Mouse (Mus musculus) neural tube, embryonic 15.5 days (tissue): ENCODE results near the gene Atf1. TPM values are rescaled to one million over a fixed set of nuclear protein-coding genes. Genes with fewer than 3 reads are reported as not detected.
"Not testable (repeated sequence)": the region's sequence is repeated elsewhere in the genome, so short reads cannot be mapped to it uniquely, and the experiment has no call there.

ENCODE experiments used
- ATAC-seq: fragments of 200-750 bp; cut with Nextera tagmentation; 2 replicates; pipeline ENCODE4 v1.8.0; 2017; ENCODE audit warnings: mild to moderate bottlenecking, moderate TSS enrichment, moderate library complexity; ENCODE audit not compliant: low FRiP score
- H3K27ac ChIP-seq: fragments of 300-500 bp; sonication (generic); replicated peaks from 2 replicates; pipeline ENCODE4 v1.5.1; 2015; ENCODE audit warnings: mild to moderate bottlenecking, inconsistent platforms
- H3K27me3 ChIP-seq: fragments of 300-500 bp; sonication (generic); replicated peaks from 2 replicates; pipeline ENCODE4 v1.6.1; 2015; ENCODE audit warnings: inconsistent platforms
- H3K36me3 ChIP-seq: fragments of 300-500 bp; sonication (generic); 2 replicates; pipeline ENCODE4 v1.6.1; 2015; ENCODE audit warnings: inconsistent platforms
- H3K4me1 ChIP-seq: fragments of 300-500 bp; sonication (generic); 2 replicates; pipeline ENCODE4 v1.6.1; 2015; ENCODE audit warnings: inconsistent platforms
- H3K4me2 ChIP-seq: fragments of 300-500 bp; sonication (generic); 2 replicates; pipeline ENCODE4 v1.6.1; 2015; ENCODE audit warnings: inconsistent platforms, mild to moderate bottlenecking, moderate library complexity
- H3K4me3 ChIP-seq: fragments of 300-500 bp; sonication (generic); replicated peaks from 2 replicates; pipeline ENCODE4 v1.5.1; 2015; ENCODE audit warnings: mild to moderate bottlenecking, inconsistent platforms
- H3K9ac ChIP-seq: fragments of 300-500 bp; sonication (generic); replicated peaks from 2 replicates; pipeline ENCODE4 v1.6.1; 2015; ENCODE audit warnings: mild to moderate bottlenecking, inconsistent platforms
- H3K9me3 ChIP-seq: fragments of 300-500 bp; sonication (generic); replicated peaks from 2 replicates; pipeline ENCODE4 v1.6.1; 2016; ENCODE audit warnings: inconsistent platforms
- WGBS: fragments of 180-500 bp; shearing (Covaris S2); methylation state at CpG from one replicate; pipeline ENCODE4 v1.1.7; 2015; ENCODE audit warnings: mixed read lengths; 5-methylcytosine and 5-hydroxymethylcytosine counted together
- polyA plus RNA-seq: library from polyadenylated mRNA; unstranded; fragments of >200 nt; fragmentation: Nextera tagmentation; extraction: Ambion mirVana; gene quantifications from 2 replicates; pipeline ENCODE4 v1.2.1, GENCODE M21; 2015

Gene Atf1
- polyA plus RNA-seq, 1 experiment from 2014 or later = 13.3 TPM

GRCm38 (mm10) chr15:100241780-100242179, 14.2 kb downstream of the Atf1 start:
- Histone ChIP-seq H3K4me3 (no peak overlapping the region), H3K4me1 (no peaks in the 10 kb centered on the region), H3K9me3 (no peaks in the 10 kb centered on the region), H3K27ac (no peak overlapping the region), H3K9ac (no peak overlapping the region), H3K36me3 (peaks cover 55% of the 10 kb centered on the region), H3K4me2 (no peak overlapping the region), H3K27me3 (no peaks in the 10 kb centered on the region)
- WGBS = 97% methylated on average over 6 of the region's 6 CpGs
- no peak for ATAC-seq

- no peak overlapping the region for H3K4me3 ChIP-seq
- no peak for ATAC-seq
- peaks cover 74% of the 10 kb centered on the region for H3K36me3 ChIP-seq
- H3K27ac ChIP-seq = no peak overlapping the region
- no peaks in the 10 kb centered on the region for H3K9me3 ChIP-seq
- no peaks in the 10 kb centered on the region for H3K27me3 ChIP-seq
- no peak overlapping the region for H3K4me2 ChIP-seq
- no peaks in the 10 kb centered on the region for H3K4me1 ChIP-seq
- WGBS = 96% methylated on average over 7 of the region's 7 CpGs
- no peak overlapping the region for H3K9ac ChIP-seq
Measured at GRCm38 (mm10) chr15:100245951-100246350, 18.3 kb downstream of the Atf1 start.

GRCm38 (mm10) chr15:100247296-100247695, 19.7 kb downstream of the Atf1 start:
- no peak overlapping the region for H3K27ac ChIP-seq
- H3K4me1 ChIP-seq = no peaks in the 10 kb centered on the region
- no peaks in the 10 kb centered on the region for H3K9me3 ChIP-seq
- WGBS = 95% methylated on average over 9 of the region's 9 CpGs
- peaks cover 80% of the 10 kb centered on the region for H3K36me3 ChIP-seq
- no peak for ATAC-seq
- no peak overlapping the region for H3K4me3 ChIP-seq
- H3K4me2 ChIP-seq = no peak overlapping the region
- no peaks in the 10 kb centered on the region for H3K27me3 ChIP-seq
- no peak overlapping the region for H3K9ac ChIP-seq

GRCm38 (mm10) chr15:100248665-100249433, 21.2 kb downstream of the Atf1 start:
- H3K4me2 ChIP-seq = no peak overlapping the region
- H3K27ac ChIP-seq = no peak overlapping the region
- ATAC-seq = no peak
- no peaks in the 10 kb centered on the region for H3K27me3 ChIP-seq
- no peak overlapping the region for H3K4me3 ChIP-seq
- no peak overlapping the region for H3K9ac ChIP-seq
- H3K4me1 ChIP-seq = no peaks in the 10 kb centered on the region
- H3K36me3 ChIP-seq = peaks cover 78% of the 10 kb centered on the region
- H3K9me3 ChIP-seq = no peaks in the 10 kb centered on the region
- 97% methylated on average over 6 of the region's 6 CpGs for WGBS

GRCm38 (mm10) chr15:100251153-100251780, 23.6 kb downstream of the Atf1 start:
- H3K9ac ChIP-seq = no peak overlapping the region
- no peak overlapping the region for H3K4me3 ChIP-seq
- ATAC-seq = no peak
- no peaks in the 10 kb centered on the region for H3K27me3 ChIP-seq
- H3K9me3 ChIP-seq = no peaks in the 10 kb centered on the region
- 77% methylated on average over 6 of the region's 6 CpGs for WGBS
- no peak overlapping the region for H3K27ac ChIP-seq
- H3K4me2 ChIP-seq = no peak overlapping the region
- peaks cover 84% of the 10 kb centered on the region for H3K36me3 ChIP-seq
- no peaks in the 10 kb centered on the region for H3K4me1 ChIP-seq

- no peak for ATAC-seq
- Histone ChIP-seq H3K9me3 (no peaks in the 10 kb centered on the region), H3K4me1 (no peaks in the 10 kb centered on the region), H3K4me2 (no peak overlapping the region), H3K27me3 (no peaks in the 10 kb centered on the region), H3K27ac (no peak overlapping the region), H3K4me3 (no peak overlapping the region), H3K36me3 (peaks cover 71% of the 10 kb centered on the region), H3K9ac (no peak overlapping the region)
- 94% methylated on average over 6 of the region's 6 CpGs for WGBS
Measured at GRCm38 (mm10) chr15:100256386-100256785, 28.8 kb downstream of the Atf1 start.

GRCm38 (mm10) chr15:100257305-100257704, 29.7 kb downstream of the Atf1 start:
- H3K36me3 ChIP-seq = peaks cover 70% of the 10 kb centered on the region
- no peak overlapping the region for H3K4me2 ChIP-seq
- no peaks in the 10 kb centered on the region for H3K27me3 ChIP-seq
- H3K9ac ChIP-seq = no peak overlapping the region
- H3K4me3 ChIP-seq = no peak overlapping the region
- no peak overlapping the region for H3K27ac ChIP-seq
- 90% methylated on average over 5 of the region's 5 CpGs for WGBS
- no peak for ATAC-seq
- no peaks in the 10 kb centered on the region for H3K9me3 ChIP-seq
- H3K4me1 ChIP-seq = no peaks in the 10 kb centered on the region

- no peak for ATAC-seq
- no peaks in the 10 kb centered on the region for H3K4me1 ChIP-seq
- H3K9me3 ChIP-seq = no peaks in the 10 kb centered on the region
- no peak overlapping the region for H3K9ac ChIP-seq
- H3K36me3 ChIP-seq = peaks cover 60% of the 10 kb centered on the region
- no peak overlapping the region for H3K27ac ChIP-seq
- no peak overlapping the region for H3K4me3 ChIP-seq
- WGBS = 96% methylated on average over 7 of the region's 7 CpGs
- no peaks in the 10 kb centered on the region for H3K27me3 ChIP-seq
- no peak overlapping the region for H3K4me2 ChIP-seq
Measured at GRCm38 (mm10) chr15:100258646-100259425, 31.2 kb downstream of the Atf1 start.

- 89% methylated on average over 4 of the region's 7 CpGs for WGBS
- not testable (repeated sequence) for H3K27me3 ChIP-seq, ATAC-seq, H3K9me3 ChIP-seq, H3K4me3 ChIP-seq, H3K27ac ChIP-seq, H3K4me1 ChIP-seq, H3K9ac ChIP-seq, H3K4me2 ChIP-seq
- peaks cover 46% of the 10 kb centered on the region for H3K36me3 ChIP-seq
Measured at GRCm38 (mm10) chr15:100260351-100260750, 32.7 kb downstream of the Atf1 start.

GRCm38 (mm10) chr15:100263246-100263905, 35.8 kb downstream of the Atf1 start:
- no peak overlapping the region for H3K27ac ChIP-seq
- no peaks in the 10 kb centered on the region for H3K9me3 ChIP-seq
- H3K9ac ChIP-seq = no peak overlapping the region
- no peaks in the 10 kb centered on the region for H3K27me3 ChIP-seq
- ATAC-seq = no peak
- H3K4me1 ChIP-seq = no peaks in the 10 kb centered on the region
- 16% methylated on average over 4 of the region's 4 CpGs for WGBS
- peaks cover 20% of the 10 kb centered on the region for H3K36me3 ChIP-seq
- H3K4me2 ChIP-seq = no peak overlapping the region
- H3K4me3 ChIP-seq = no peak overlapping the region

GRCm38 (mm10) chr15:100265586-100266325, 38.1 kb downstream of the Atf1 start:
- Histone ChIP-seq H3K36me3 (peaks cover 8% of the 10 kb centered on the region; the same call in 1 of the 2 replicates), H3K4me3 (no peak overlapping the region), H3K4me2 (no peak overlapping the region), H3K9me3 (no peaks in the 10 kb centered on the region), H3K27ac (no peak overlapping the region), H3K9ac (no peak overlapping the region), H3K27me3 (no peaks in the 10 kb centered on the region), H3K4me1 (no peaks in the 10 kb centered on the region)
- no peak for ATAC-seq
- WGBS = 89% methylated on average over 4 of the region's 5 CpGs
